Mouse (Mus musculus) embryonic facial prominence, embryonic 14.5 days (tissue): ENCODE results near the gene Sema7a. TPM values are rescaled to one million over a fixed set of nuclear protein-coding genes. Genes with fewer than 3 reads are reported as not detected.

Source experiments
- ATAC-seq: fragments of 200-750 bp; cut with Nextera tagmentation; 2 replicates; pipeline ENCODE4 v1.8.0; 2017; ENCODE audit warnings: low read depth, moderate number of reproducible peaks, moderate TSS enrichment
- DNase-seq: peaks from one replicate; pipeline ENCODE4 v3.0.0-alpha.2; 2015; ENCODE audit warnings: low spot score
- H3K27ac ChIP-seq: fragments of 300-500 bp; sonication (generic); replicated peaks from 2 replicates; pipeline ENCODE4 v1.5.1; 2014; ENCODE audit warnings: low read depth, mild to moderate bottlenecking, low read length, moderate library complexity
- H3K27me3 ChIP-seq: fragments of 300-500 bp; sonication (generic); replicated peaks from 2 replicates; pipeline ENCODE4 v1.6.1; 2014; ENCODE audit warnings: low read length; ENCODE audit not compliant: control insufficient read depth, insufficient read depth
- H3K36me3 ChIP-seq: fragments of 300-500 bp; sonication (generic); 2 replicates; pipeline ENCODE4 v1.6.1; 2014; ENCODE audit warnings: low read length, mixed read lengths; ENCODE audit not compliant: control insufficient read depth, insufficient read depth
- H3K4me1 ChIP-seq: fragments of 300-500 bp; sonication (generic); 2 replicates; pipeline ENCODE4 v1.6.1; 2014; ENCODE audit warnings: antibody characterized with exemption, low read length; ENCODE audit not compliant: control insufficient read depth, insufficient read depth
- H3K4me2 ChIP-seq: fragments of 300-500 bp; sonication (generic); 2 replicates; pipeline ENCODE4 v1.6.1; 2014; ENCODE audit warnings: low read depth, mild to moderate bottlenecking, low read length, moderate library complexity, mixed read lengths
- H3K4me3 ChIP-seq: fragments of 300-500 bp; sonication (generic); 2 replicates; pipeline ENCODE4 v1.5.1; 2014; ENCODE audit warnings: low read depth, mild to moderate bottlenecking, low read length
- H3K9ac ChIP-seq: fragments of 300-500 bp; sonication (generic); 2 replicates; pipeline ENCODE4 v1.6.1; 2014; ENCODE audit warnings: low read depth, mild to moderate bottlenecking, low read length, moderate library complexity, mixed read lengths
- H3K9me3 ChIP-seq: fragments of 300-500 bp; sonication (generic); 2 replicates; pipeline ENCODE4 v1.6.1; 2016; ENCODE audit warnings: low read length; ENCODE audit not compliant: control insufficient read depth
- WGBS: fragments of 180-500 bp; shearing (Covaris S2); extraction: QIAGEN DNeasy Blood & Tissue Kit; methylation state at CpG from one replicate; pipeline ENCODE4 v1.1.7; 2014; 5-methylcytosine and 5-hydroxymethylcytosine counted together
- polyA plus RNA-seq: library from polyadenylated mRNA; unstranded; fragments of >200 nt; fragmentation: Nextera tagmentation; extraction: Ambion mirVana; gene quantifications from 2 replicates; pipeline ENCODE4 v1.2.1, GENCODE M21; 2014

The Sema7a gene
- polyA plus RNA-seq, 1 experiment from 2014 or later: 1.2 TPM

GRCm38 (mm10) chr9:57935683-57936437 lies 4.1 kb upstream of the Sema7a start:
- Histone ChIP-seq H3K9ac (no peak overlapping the region), H3K4me2 (no peak overlapping the region), H3K4me3 (no peak overlapping the region), H3K27ac (no peak overlapping the region), H3K36me3 (no peaks in the 10 kb centered on the region), H3K9me3 (no peaks in the 10 kb centered on the region), H3K4me1 (peaks cover 3% of the 10 kb centered on the region; the same call in 1 of the 2 replicates), H3K27me3 (peaks cover 23% of the 10 kb centered on the region)
- ATAC-seq: peak; percentile 66; the same call in 1 of the 2 replicates
- peak; percentile 86 for DNase-seq
- 27% methylated on average over 6 of the region's 6 CpGs for WGBS

- no peaks in the 10 kb centered on the region for H3K9me3 ChIP-seq
- no peak for DNase-seq
- H3K36me3 ChIP-seq: no peaks in the 10 kb centered on the region
- 84% methylated on average over 4 of the region's 4 CpGs for WGBS
- no peak for ATAC-seq
- no peak overlapping the region for H3K9ac ChIP-seq
- no peak overlapping the region for H3K27ac ChIP-seq
- H3K4me3 ChIP-seq: no peak overlapping the region
- H3K27me3 ChIP-seq: peaks cover 36% of the 10 kb centered on the region
- no peak overlapping the region for H3K4me2 ChIP-seq
- H3K4me1 ChIP-seq: peaks cover 7% of the 10 kb centered on the region; the same call in 1 of the 2 replicates
Observed at GRCm38 (mm10) chr9:57937171-57937570, 2.7 kb upstream of the Sema7a start.

- Histone ChIP-seq H3K4me1 (peaks cover 7% of the 10 kb centered on the region; the same call in 1 of the 2 replicates), H3K27ac (no peak overlapping the region), H3K27me3 (peaks cover 41% of the 10 kb centered on the region), H3K4me2 (no peak overlapping the region), H3K36me3 (no peaks in the 10 kb centered on the region), H3K9ac (no peak overlapping the region), H3K9me3 (no peaks in the 10 kb centered on the region), H3K4me3 (no peak overlapping the region)
- 25% methylated on average over 6 of the region's 6 CpGs for WGBS
- DNase-seq: no peak
- no peak for ATAC-seq
Observed at GRCm38 (mm10) chr9:57937651-57938050, 2.3 kb upstream of the Sema7a start.

- 67% methylated on average over 5 of the region's 5 CpGs for WGBS
- Histone ChIP-seq H3K4me3 (no peak overlapping the region), H3K4me1 (0 out of 2 replicates have a peak, but pooled peaks cover 7% of the 10 kb centered on the region), H3K27me3 (peaks cover 49% of the 10 kb centered on the region), H3K27ac (no peak overlapping the region), H3K9ac (no peak overlapping the region), H3K4me2 (no peak overlapping the region), H3K9me3 (no peaks in the 10 kb centered on the region), H3K36me3 (no peaks in the 10 kb centered on the region)
- DNase-seq (no peak), ATAC-seq (no peak)
Observed at GRCm38 (mm10) chr9:57938225-57939055, 1.5 kb upstream of the Sema7a start.

GRCm38 (mm10) chr9:57940349-57940794 lies 460 bp downstream of the Sema7a start:
- Histone ChIP-seq H3K9me3 (no peaks in the 10 kb centered on the region), H3K9ac (peak overlapping the region; percentile 72), H3K4me3 (peak overlapping the region; percentile 74), H3K27me3 (peaks cover 50% of the 10 kb centered on the region), H3K27ac (no peak overlapping the region; the same call in 1 of the 2 replicates), H3K4me1 (0 out of 2 replicates have a peak, but pooled peaks cover 7% of the 10 kb centered on the region), H3K4me2 (peak overlapping the region; percentile 98), H3K36me3 (no peaks in the 10 kb centered on the region)
- WGBS: under 1% methylated on average over 21 of the region's 44 CpGs
- ATAC-seq: peak; percentile 41; the same call in 1 of the 2 replicates
- peak; percentile 36 for DNase-seq

GRCm38 (mm10) chr9:57940861-57941638 lies 1.1 kb downstream of the Sema7a start:
- H3K4me3 ChIP-seq: peak overlapping the region; percentile 74
- no peaks in the 10 kb centered on the region for H3K9me3 ChIP-seq
- 0 out of 2 replicates have a peak, but pooled peaks cover 7% of the 10 kb centered on the region for H3K4me1 ChIP-seq
- no peak overlapping the region for H3K27ac ChIP-seq
- ATAC-seq (no peak), DNase-seq (no peak)
- 15% methylated on average over 11 of the region's 28 CpGs for WGBS
- no peaks in the 10 kb centered on the region for H3K36me3 ChIP-seq
- peak overlapping the region; percentile 98 for H3K4me2 ChIP-seq
- H3K27me3 ChIP-seq: peaks cover 50% of the 10 kb centered on the region
- H3K9ac ChIP-seq: peak overlapping the region; percentile 72

GRCm38 (mm10) chr9:57942039-57942438 lies 2.1 kb downstream of the Sema7a start:
- Histone ChIP-seq H3K36me3 (no peaks in the 10 kb centered on the region), H3K4me3 (peak overlapping the region; percentile 74; the same call in 1 of the 2 replicates), H3K4me2 (no peak overlapping the region), H3K4me1 (0 out of 2 replicates have a peak, but pooled peaks cover 7% of the 10 kb centered on the region), H3K9me3 (no peaks in the 10 kb centered on the region), H3K27ac (no peak overlapping the region), H3K27me3 (peaks cover 50% of the 10 kb centered on the region), H3K9ac (no peak overlapping the region)
- peak; percentile 12 for DNase-seq
- ATAC-seq: no peak
- 54% methylated on average over 2 of the region's 2 CpGs for WGBS

GRCm38 (mm10) chr9:57943067-57943466 lies 3.2 kb downstream of the Sema7a start:
- H3K27ac ChIP-seq: no peak overlapping the region
- no peaks in the 10 kb centered on the region for H3K9me3 ChIP-seq
- H3K4me1 ChIP-seq: 0 out of 2 replicates have a peak, but pooled peaks cover 10% of the 10 kb centered on the region
- ATAC-seq: no peak; the same call in 1 of the 2 replicates
- DNase-seq: peak; percentile 26
- H3K4me3 ChIP-seq: no peak overlapping the region
- WGBS: 37% methylated on average over 2 of the region's 2 CpGs
- H3K9ac ChIP-seq: no peak overlapping the region
- no peaks in the 10 kb centered on the region for H3K36me3 ChIP-seq
- peaks cover 50% of the 10 kb centered on the region for H3K27me3 ChIP-seq
- no peak overlapping the region for H3K4me2 ChIP-seq
